Mouse (Mus musculus): ENCODE measurements around the gene Mtif3. TPM values are rescaled to one million over a fixed set of nuclear protein-coding genes. Genes with fewer than 3 reads are reported as not detected.

The Mtif3 gene
- 20.8 and 22.6 TPM in 2 replicates for polyA plus RNA-seq (2016; fragmentation: Nextera tagmentation; extraction: Ambion mirVana)

GRCm38 (mm10) chr5:146963118-146963936 is at the start of gene Mtif3:
Mtif3 (minus strand) TSS chr5:146963800.
- Histone ChIP-seq H3K27me3 (ENCODE audit: low read depth, poor library complexity, severe bottlenecking) (peaks cover 4% of the 10 kb centered on the region; the same call in 1 of the 2 replicates), H3K27ac (replicated peaks) (peak within 1 kb of the TSS; percentile 89)
- WGBS: 3% methylated on average over 46 of the region's 46 CpGs

GRCm38 (mm10) chr5:147011333-147011732 is 47.7 kb upstream of the Mtif3 start:
- no peaks in the 10 kb centered on the region for H3K4me1 ChIP-seq
- H3K27ac ChIP-seq (replicated peaks): no peak overlapping the region
- WGBS: 88% methylated on average over 10 of the region's 10 CpGs
- no peaks in the 10 kb centered on the region for H3K36me3 ChIP-seq
- H3K4me3 ChIP-seq: no peak overlapping the region
- H3K9me3 ChIP-seq (replicated peaks): no peaks in the 10 kb centered on the region
- no peaks in the 10 kb centered on the region for H3K27me3 ChIP-seq (ENCODE audit: low read depth, poor library complexity, severe bottlenecking)
- DNase-seq (ENCODE audit: low spot score): no peak

More at GRCm38 (mm10) chr5:146963118-146963936, at the start of gene Mtif3:
- Histone ChIP-seq H3K4me3 (peak within 1 kb of the TSS; percentile 93), H3K4me1 (peaks cover 14% of the 10 kb centered on the region), H3K36me3 (peaks cover 19% of the 10 kb centered on the region), H3K9me3 (replicated peaks) (no peaks in the 10 kb centered on the region)
- peak; percentile 86 for DNase-seq (ENCODE audit: low spot score)

- H3K27me3 ChIP-seq (ENCODE audit: low read depth, poor library complexity, severe bottlenecking): no peaks in the 10 kb centered on the region
- H3K36me3 ChIP-seq: no peaks in the 10 kb centered on the region
- 75% methylated on average over 1 of the region's 1 CpGs for WGBS
- H3K9me3 ChIP-seq (replicated peaks): peaks cover 3% of the 10 kb centered on the region; the same call in 1 of the 2 replicates
- no peak for DNase-seq (ENCODE audit: low spot score)
- H3K4me1 ChIP-seq: no peaks in the 10 kb centered on the region
- H3K27ac ChIP-seq (replicated peaks): no peak overlapping the region
- H3K4me3 ChIP-seq: no peak overlapping the region
Observed at GRCm38 (mm10) chr5:147003303-147003702, 39.7 kb upstream of the Mtif3 start.

- Histone ChIP-seq H3K4me3 (no peak overlapping the region), H3K9me3 (replicated peaks) (peaks cover 3% of the 10 kb centered on the region; the same call in 1 of the 2 replicates), H3K36me3 (no peaks in the 10 kb centered on the region)
Observed at GRCm38 (mm10) chr5:147001312-147001711, 37.7 kb upstream of the Mtif3 start.

GRCm38 (mm10) chr5:146998802-146999201 is 35.2 kb upstream of the Mtif3 start:
- no peaks in the 10 kb centered on the region for H3K36me3 ChIP-seq
- H3K4me1 ChIP-seq: no peaks in the 10 kb centered on the region
- 93% methylated on average over 12 of the region's 12 CpGs for WGBS
- no peaks in the 10 kb centered on the region for H3K27me3 ChIP-seq (ENCODE audit: low read depth, poor library complexity, severe bottlenecking)
- H3K9me3 ChIP-seq (replicated peaks): peaks cover 3% of the 10 kb centered on the region; the same call in 1 of the 2 replicates
- H3K4me3 ChIP-seq: no peak overlapping the region
- DNase-seq (ENCODE audit: low spot score): no peak
- H3K27ac ChIP-seq (replicated peaks): no peak overlapping the region

More at GRCm38 (mm10) chr5:147001312-147001711, 37.7 kb upstream of the Mtif3 start:
- DNase-seq (ENCODE audit: low spot score): no peak
- H3K4me1 ChIP-seq: no peaks in the 10 kb centered on the region
- WGBS: 86% methylated on average over 4 of the region's 4 CpGs
- no peak overlapping the region for H3K27ac ChIP-seq (replicated peaks)
- H3K27me3 ChIP-seq (ENCODE audit: low read depth, poor library complexity, severe bottlenecking): no peaks in the 10 kb centered on the region

- H3K27ac ChIP-seq (replicated peaks): no peak overlapping the region
- H3K9me3 ChIP-seq (replicated peaks): 0 out of 2 replicates have a peak, but pooled peaks cover 3% of the 10 kb centered on the region
- H3K36me3 ChIP-seq: no peaks in the 10 kb centered on the region
- H3K27me3 ChIP-seq (ENCODE audit: low read depth, poor library complexity, severe bottlenecking): no peaks in the 10 kb centered on the region
- DNase-seq (ENCODE audit: low spot score): no peak
- no peak overlapping the region for H3K4me3 ChIP-seq
- 87% methylated on average over 7 of the region's 7 CpGs for WGBS
- no peaks in the 10 kb centered on the region for H3K4me1 ChIP-seq
Observed at GRCm38 (mm10) chr5:146996812-146997211, 33.2 kb upstream of the Mtif3 start.

GRCm38 (mm10) chr5:146994973-146995372 is 31.4 kb upstream of the Mtif3 start:
- H3K36me3 ChIP-seq: no peaks in the 10 kb centered on the region
- no peaks in the 10 kb centered on the region for H3K27me3 ChIP-seq (ENCODE audit: low read depth, poor library complexity, severe bottlenecking)
- no peak overlapping the region for H3K4me3 ChIP-seq
- no peak for DNase-seq (ENCODE audit: low spot score)
- no peaks in the 10 kb centered on the region for H3K4me1 ChIP-seq
- H3K9me3 ChIP-seq (replicated peaks): 0 out of 2 replicates have a peak, but pooled peaks cover 3% of the 10 kb centered on the region
- no peak overlapping the region for H3K27ac ChIP-seq (replicated peaks)
- WGBS: 78% methylated on average over 6 of the region's 6 CpGs

- DNase-seq (ENCODE audit: low spot score): no peak
- Histone ChIP-seq H3K4me1 (no peaks in the 10 kb centered on the region), H3K9me3 (replicated peaks) (no peaks in the 10 kb centered on the region), H3K4me3 (no peak overlapping the region), H3K27me3 (ENCODE audit: low read depth, poor library complexity, severe bottlenecking) (no peaks in the 10 kb centered on the region), H3K36me3 (no peaks in the 10 kb centered on the region), H3K27ac (replicated peaks) (no peak overlapping the region)
- 81% methylated on average over 8 of the region's 8 CpGs for WGBS
Observed at GRCm38 (mm10) chr5:146993509-146993908, 29.9 kb upstream of the Mtif3 start.

GRCm38 (mm10) chr5:146989051-146989450 is 25.5 kb upstream of the Mtif3 start:
- peaks cover 29% of the 10 kb centered on the region for H3K27me3 ChIP-seq (ENCODE audit: low read depth, poor library complexity, severe bottlenecking)
- H3K36me3 ChIP-seq: no peaks in the 10 kb centered on the region
- no peak overlapping the region for H3K4me3 ChIP-seq
- no peak overlapping the region for H3K27ac ChIP-seq (replicated peaks)
- H3K4me1 ChIP-seq: 0 out of 2 replicates have a peak, but pooled peaks cover 4% of the 10 kb centered on the region
- H3K9me3 ChIP-seq (replicated peaks): no peaks in the 10 kb centered on the region
- DNase-seq (ENCODE audit: low spot score): no peak
- WGBS: 86% methylated on average over 5 of the region's 5 CpGs

GRCm38 (mm10) chr5:146987588-146987987 is 24.0 kb upstream of the Mtif3 start:
- no peak for DNase-seq (ENCODE audit: low spot score)
- H3K27ac ChIP-seq (replicated peaks): no peak overlapping the region
- H3K4me3 ChIP-seq: no peak overlapping the region
- WGBS: 90% methylated on average over 10 of the region's 10 CpGs
- H3K4me1 ChIP-seq: 0 out of 2 replicates have a peak, but pooled peaks cover 4% of the 10 kb centered on the region
- H3K27me3 ChIP-seq (ENCODE audit: low read depth, poor library complexity, severe bottlenecking): peaks cover 42% of the 10 kb centered on the region
- H3K36me3 ChIP-seq: no peaks in the 10 kb centered on the region
- H3K9me3 ChIP-seq (replicated peaks): no peaks in the 10 kb centered on the region

- 0 out of 2 replicates have a peak, but pooled peaks cover 4% of the 10 kb centered on the region for H3K4me1 ChIP-seq
- H3K9me3 ChIP-seq (replicated peaks): no peaks in the 10 kb centered on the region
- 75% methylated on average over 21 of the region's 21 CpGs for WGBS
- no peak overlapping the region for H3K4me3 ChIP-seq
- peaks cover 58% of the 10 kb centered on the region for H3K27me3 ChIP-seq (ENCODE audit: low read depth, poor library complexity, severe bottlenecking)
- no peak overlapping the region for H3K27ac ChIP-seq (replicated peaks)
- no peaks in the 10 kb centered on the region for H3K36me3 ChIP-seq
- DNase-seq (ENCODE audit: low spot score): no peak
Observed at GRCm38 (mm10) chr5:146985725-146986433, 22.3 kb upstream of the Mtif3 start.

- peak; percentile 70 for DNase-seq (ENCODE audit: low spot score)
- no peak overlapping the region for H3K27ac ChIP-seq (replicated peaks)
- no peaks in the 10 kb centered on the region for H3K36me3 ChIP-seq
- H3K9me3 ChIP-seq (replicated peaks): no peaks in the 10 kb centered on the region
- 14% methylated on average over 8 of the region's 8 CpGs for WGBS
- peaks cover 58% of the 10 kb centered on the region for H3K27me3 ChIP-seq (ENCODE audit: low read depth, poor library complexity, severe bottlenecking)
- H3K4me1 ChIP-seq: 0 out of 2 replicates have a peak, but pooled peaks cover 4% of the 10 kb centered on the region
- H3K4me3 ChIP-seq: no peak overlapping the region
Observed at GRCm38 (mm10) chr5:146983216-146983615, 19.6 kb upstream of the Mtif3 start.

Data from midbrain, embryonic 10.5 days (tissue).